11 mouse cellular contexts compared by ENCODE assay signal in genomic region chr19:53608921-53609320, GRCm38 (mm10). TPM values are rescaled to one million over a fixed set of nuclear protein-coding genes. Genes with fewer than 3 reads are reported as not detected.
DNase-seq lines count a peak whose midpoint lies in the region; ATAC-seq and TF ChIP-seq lines count a peak whose summit lies in the region.
"Had no signal": no experiment of that assay in that cellular context is flagged by ENCODE, and none has a peak within 500 bp of the region (broad histone marks: within the 10 kb centered on the region; RNA-seq: fewer than 3 reads in every experiment).

No protein-coding gene starts in this region.

- H3K36me3 ChIP-seq in kidney, postnatal 0 days (ENCODE audit: insufficient read depth, low read length), result peaks cover 3% of the 10 kb centered on the region; the same call in 1 of the 2 replicates

- no peak overlapping the region for H3K9ac ChIP-seq in kidney, postnatal 0 days (ENCODE audit: low read depth, low read length)
- H3K9ac ChIP-seq: lung, embryonic 14.5 days; neural tube, embryonic 15.5 days had no signal

- H3K27ac ChIP-seq in kidney, postnatal 0 days, result no peak overlapping the region
- H3K27ac ChIP-seq: neural tube, embryonic 15.5 days had no signal

- TF ChIP-seq CTCF in kidney, postnatal 0 days (IDR thresholded peaks at IDR 0.05; ENCODE audit: low read depth), result no peak

- 0 out of 2 replicates have a peak, but pooled peaks cover 4% of the 10 kb centered on the region for H3K4me1 ChIP-seq in kidney, postnatal 0 days (replicated peaks; ENCODE audit: insufficient read depth, low read length)

- peak; percentile 43 for DNase-seq in cerebellum, adult 11-12 months
- peak; percentile 56 for DNase-seq in kidney, postnatal 0 days (ENCODE audit: low spot score)
- DNase-seq in kidney, postnatal 10 days, result no peak
- DNase-seq in cerebellum, adult 9-11 months, result peak; percentile 52
- DNase-seq in layer of hippocampus, postnatal 36 days, result peak; percentile 32 to 37
- no peak for DNase-seq in natural killer cell, adult 2 months (ENCODE audit: low spot score in 2 of 2)
- no peak for DNase-seq in neural tube, embryonic 10.5 days (ENCODE audit: extremely low spot score, low spot score)
- DNase-seq: heart, postnatal 14 days; lung, embryonic 14.5 days had no signal

- 63% methylated on average over 6 of the region's 6 CpGs for WGBS in kidney, postnatal 0 days

- H3K4me3 ChIP-seq in kidney, postnatal 0 days (replicated peaks; ENCODE audit: low read depth, low read length), result no peak overlapping the region
- H3K4me3 ChIP-seq: neural tube, embryonic 15.5 days had no signal

- ATAC-seq in cerebellum, adult (ENCODE audit: insufficient number of reproducible peaks, low FRiP score, low TSS enrichment), result no peak
- 0 out of 2 replicates have a peak, but pooled peaks have one; percentile 49 for ATAC-seq in kidney, postnatal 0 days (replicated peaks; ENCODE audit: low FRiP score, low read depth)

- H3K27me3 ChIP-seq in kidney, postnatal 0 days (ENCODE audit: insufficient read depth, low read length), result no peaks in the 10 kb centered on the region
- H3K27me3 ChIP-seq: neural tube, embryonic 15.5 days had no signal

- H3K4me2 ChIP-seq in kidney, postnatal 0 days (ENCODE audit: low read length), result no peak overlapping the region
- H3K4me2 ChIP-seq: lung, embryonic 14.5 days; neural tube, embryonic 15.5 days had no signal

- no peaks in the 10 kb centered on the region for H3K9me3 ChIP-seq in kidney, postnatal 0 days (replicated peaks; ENCODE audit: low read length)
- H3K9me3 ChIP-seq: neural tube, embryonic 15.5 days had no signal

RNA-seq across cellular contexts. Expression of gene Smc3, which starts 8.7 kb away (rescaled TPM):
- polyA plus RNA-seq in kidney, postnatal 0 days (2015; fragmentation: Nextera tagmentation; extraction: Ambion mirVana), result 49.8 and 53.8 TPM in 2 replicates
- 10 to 100 TPM; 41.7 to 45.1 TPM for total RNA-seq in layer of hippocampus, postnatal 36 days (2021)

RNA-seq across cellular contexts. Expression of gene Nutf2-ps1, which starts 20.1 kb away (rescaled TPM):
- polyA plus RNA-seq in kidney, postnatal 0 days (2015; fragmentation: Nextera tagmentation; extraction: Ambion mirVana), result 287 TPM in 2 replicates
- total RNA-seq in layer of hippocampus, postnatal 36 days (2021), result 10 to 100 TPM; 38.5 to 45.8 TPM

Comparison
In these comparisons a context has a peak if more than half of its experiments do, and no peak if none do; other contexts are left out.
1. DNase-seq: peak in cerebellum, adult 11-12 months (single experiment), kidney, postnatal 0 days (single experiment), cerebellum, adult 9-11 months (single experiment) and layer of hippocampus, postnatal 36 days (2 of 2); none in kidney, postnatal 10 days (single experiment), natural killer cell, adult 2 months (0 of 2) and neural tube, embryonic 10.5 days (single experiment).